ENCODE assay signal across 28 mouse cellular contexts in genomic region chr11:66694651-66695266, GRCm38 (mm10).
DNase-seq lines count a peak whose midpoint lies in the region; ATAC-seq lines count a peak whose summit lies in the region.
"Had no signal": no experiment of that assay in that cellular context is flagged by ENCODE, and none has a peak within 500 bp of the region (broad histone marks: within the 10 kb centered on the region; RNA-seq: fewer than 3 reads in every experiment).

No protein-coding gene starts in this region.

- no peaks in the 10 kb centered on the region for H3K27me3 ChIP-seq in forebrain, embryonic 15.5 days
- no peaks in the 10 kb centered on the region for H3K27me3 ChIP-seq in forebrain, embryonic 10.5 days (ENCODE audit: poor library complexity, severe bottlenecking)
- no peaks in the 10 kb centered on the region for H3K27me3 ChIP-seq in neural tube, embryonic 13.5 days
- H3K27me3 ChIP-seq in forebrain, embryonic 16.5 days (replicated peaks; ENCODE audit: control insufficient read depth, insufficient read depth, low read length) = no peaks in the 10 kb centered on the region
- H3K27me3 ChIP-seq: limb, embryonic 12.5 days; liver, embryonic 15.5 days; midbrain, embryonic 15.5 days had no signal

- H3K9ac ChIP-seq in forebrain, embryonic 15.5 days (replicated peaks) = no peak overlapping the region
- H3K9ac ChIP-seq in neural tube, embryonic 13.5 days = no peak overlapping the region
- no peak overlapping the region for H3K9ac ChIP-seq in forebrain, embryonic 16.5 days (replicated peaks; ENCODE audit: low read depth, low read length)
- H3K9ac ChIP-seq: limb, embryonic 12.5 days; liver, embryonic 15.5 days; lung, embryonic 14.5 days; midbrain, embryonic 15.5 days had no signal

- no peak for DNase-seq in forebrain, embryonic 10.5 days (ENCODE audit: extremely low spot score, low spot score)
- no peak for DNase-seq in neural tube, embryonic 10.5 days (ENCODE audit: extremely low spot score, low spot score)
- DNase-seq in telencephalon, adult 2 months (ENCODE audit: low read depth, low spot score) = peak; percentile 39
- no peak for DNase-seq in adrenal gland, adult 8-10 months
- DNase-seq in urinary bladder, adult 2 months (ENCODE audit: low spot score) = no peak
- DNase-seq: adrenal gland, postnatal 10 days; cerebellum, adult 18-20 months; cerebellum, postnatal 10 days; gastrocnemius, adult 2 months; gastrocnemius, postnatal 36 days; heart, adult 18-20 months; kidney, adult 2 months; kidney, postnatal 4 days; lung, embryonic 14.5 days; lung, postnatal 14 days; retina, postnatal 1 day; right cerebral cortex, postnatal 14 days; thymus, postnatal 14 days had no signal

- no peaks in the 10 kb centered on the region for H3K36me3 ChIP-seq in forebrain, embryonic 15.5 days
- no peaks in the 10 kb centered on the region for H3K36me3 ChIP-seq in forebrain, embryonic 10.5 days (replicated peaks)
- H3K36me3 ChIP-seq in neural tube, embryonic 13.5 days = no peaks in the 10 kb centered on the region
- no peaks in the 10 kb centered on the region for H3K36me3 ChIP-seq in forebrain, embryonic 16.5 days (ENCODE audit: control insufficient read depth, insufficient read depth)
- H3K36me3 ChIP-seq: limb, embryonic 12.5 days; liver, embryonic 15.5 days; midbrain, embryonic 15.5 days had no signal

- peaks cover 8% of the 10 kb centered on the region; the same call in 1 of the 2 replicates for H3K4me1 ChIP-seq in forebrain, embryonic 15.5 days
- H3K4me1 ChIP-seq in forebrain, embryonic 10.5 days = no peaks in the 10 kb centered on the region
- H3K4me1 ChIP-seq in neural tube, embryonic 13.5 days (replicated peaks) = no peaks in the 10 kb centered on the region
- peaks cover 2% of the 10 kb centered on the region; the same call in 1 of the 2 replicates for H3K4me1 ChIP-seq in forebrain, embryonic 16.5 days (replicated peaks; ENCODE audit: control insufficient read depth, insufficient read depth, low read length)
- H3K4me1 ChIP-seq: limb, embryonic 12.5 days; liver, embryonic 15.5 days; midbrain, embryonic 15.5 days had no signal

- 40% methylated on average over 5 of the region's 5 CpGs for WGBS in forebrain, embryonic 15.5 days
- 80% methylated on average over 5 of the region's 5 CpGs for WGBS in forebrain, embryonic 10.5 days
- 59% methylated on average over 5 of the region's 5 CpGs for WGBS in neural tube, embryonic 13.5 days
- 36% methylated on average over 5 of the region's 5 CpGs for WGBS in forebrain, embryonic 16.5 days

- H3K27ac ChIP-seq in forebrain, embryonic 15.5 days (replicated peaks) = peak overlapping the region; percentile 48; the same call in 1 of the 2 replicates
- H3K27ac ChIP-seq in forebrain, embryonic 10.5 days = no peak overlapping the region
- H3K27ac ChIP-seq in neural tube, embryonic 13.5 days (replicated peaks) = peak overlapping the region; percentile 74
- peak overlapping the region; percentile 33 for H3K27ac ChIP-seq in forebrain, embryonic 16.5 days (ENCODE audit: low read length)
- H3K27ac ChIP-seq: gastrocnemius, adult 2 months; kidney, postnatal 0 days; limb, embryonic 12.5 days; liver, embryonic 15.5 days; midbrain, embryonic 15.5 days had no signal

- no peak overlapping the region for H3K4me3 ChIP-seq in forebrain, embryonic 15.5 days
- no peak overlapping the region for H3K4me3 ChIP-seq in forebrain, embryonic 10.5 days
- no peak overlapping the region for H3K4me3 ChIP-seq in neural tube, embryonic 13.5 days
- no peak overlapping the region for H3K4me3 ChIP-seq in forebrain, embryonic 16.5 days (replicated peaks; ENCODE audit: low read length)
- H3K4me3 ChIP-seq: erythroblast, embryonic 14.5 days; gastrocnemius, adult 2 months; limb, embryonic 12.5 days; liver, embryonic 15.5 days; midbrain, embryonic 15.5 days had no signal

- peak; percentile 86 for ATAC-seq in forebrain, embryonic 15.5 days (replicated peaks)
- peak; percentile 63 for ATAC-seq in neural tube, embryonic 13.5 days (ENCODE audit: low read depth)
- ATAC-seq in forebrain, embryonic 16.5 days = peak; percentile 94
- ATAC-seq: hindbrain, embryonic 16.5 days; midbrain, embryonic 15.5 days had no signal

- H3K4me2 ChIP-seq in forebrain, embryonic 15.5 days (replicated peaks) = no peak overlapping the region
- no peak overlapping the region for H3K4me2 ChIP-seq in neural tube, embryonic 13.5 days
- H3K4me2 ChIP-seq in forebrain, embryonic 16.5 days (ENCODE audit: low read length) = no peak overlapping the region
- H3K4me2 ChIP-seq: heart, embryonic 11.5 days; limb, embryonic 12.5 days; liver, embryonic 15.5 days; lung, embryonic 14.5 days; midbrain, embryonic 15.5 days had no signal

- H3K9me3 ChIP-seq in forebrain, embryonic 15.5 days = no peaks in the 10 kb centered on the region
- no peaks in the 10 kb centered on the region for H3K9me3 ChIP-seq in forebrain, embryonic 10.5 days
- no peaks in the 10 kb centered on the region for H3K9me3 ChIP-seq in neural tube, embryonic 13.5 days
- H3K9me3 ChIP-seq in forebrain, embryonic 16.5 days (ENCODE audit: control insufficient read depth, low read length) = no peaks in the 10 kb centered on the region
- H3K9me3 ChIP-seq: liver, embryonic 15.5 days; midbrain, embryonic 15.5 days had no signal
